Mouse (Mus musculus): ENCODE results near the gene Rsph10b. TPM values are rescaled to one million over a fixed set of nuclear protein-coding genes. Genes with fewer than 3 reads are reported as not detected.

The Rsph10b gene
- polyA plus RNA-seq, 1 experiment from 2014 or later = 1.1 TPM

Other genes starting within 250 kb of the Rsph10b start
- gene Usp42, start 200.8 kb upstream of the Rsph10b start, polyA plus RNA-seq (2014; fragmentation: Nextera tagmentation; extraction: Ambion mirVana) = 12.6 and 12.8 TPM in 2 replicates
- 25.2 and 25.9 TPM in 2 replicates for gene Eif2ak1, start 115.2 kb upstream of the Rsph10b start, polyA plus RNA-seq (2014; fragmentation: Nextera tagmentation; extraction: Ambion mirVana)
- gene Ankrd61, start 35.4 kb upstream of the Rsph10b start, polyA plus RNA-seq (2014; fragmentation: Nextera tagmentation; extraction: Ambion mirVana) = 0.26 TPM in 1 of 2 replicates, not detected in the other
- 86.9 and 95.2 TPM in 2 replicates for gene Aimp2, start 23.2 kb upstream of the Rsph10b start, polyA plus RNA-seq (2014; fragmentation: Nextera tagmentation; extraction: Ambion mirVana)
- gene Pms2, start 23.1 kb upstream of the Rsph10b start, polyA plus RNA-seq (2014; fragmentation: Nextera tagmentation; extraction: Ambion mirVana) = 19.2 and 20.9 TPM in 2 replicates
- 0.70 and 0.73 TPM in 2 replicates for gene Gm42421, start 4.9 kb upstream of the Rsph10b start, polyA plus RNA-seq (2014; fragmentation: Nextera tagmentation; extraction: Ambion mirVana)
- gene Ccz1, start 81.8 kb downstream of the Rsph10b start, polyA plus RNA-seq (2014; fragmentation: Nextera tagmentation; extraction: Ambion mirVana) = 49.7 and 51.5 TPM in 2 replicates
- gene Ocm, start 93.6 kb downstream of the Rsph10b start, polyA plus RNA-seq (2014; fragmentation: Nextera tagmentation; extraction: Ambion mirVana) = not detected in 2 replicates
- 4.4 and 4.7 TPM in 2 replicates for gene Lmtk2, start 167.4 kb downstream of the Rsph10b start, polyA plus RNA-seq (2014; fragmentation: Nextera tagmentation; extraction: Ambion mirVana)